Mouse (Mus musculus) forebrain, embryonic 16.5 days (tissue): Measurements from ENCODE around the gene Dlk1. TPM values are rescaled to one million over a fixed set of nuclear protein-coding genes. Genes with fewer than 3 reads are reported as not detected.

Source experiments
- ATAC-seq: fragments of 200-750 bp; cut with Nextera tagmentation; 2 replicates; pipeline ENCODE4 v1.8.0; 2017; ENCODE audit warnings: mild to moderate bottlenecking, moderate library complexity
- H3K27ac ChIP-seq: fragments of 300-500 bp; sonication (generic); 2 replicates; pipeline ENCODE4 v1.5.1; 2014; ENCODE audit warnings: low read length, control low read depth
- H3K27me3 ChIP-seq: fragments of 300-500 bp; sonication (generic); replicated peaks from 2 replicates; pipeline ENCODE4 v1.6.1; 2014; ENCODE audit warnings: low read length; ENCODE audit not compliant: control insufficient read depth, insufficient read depth
- H3K36me3 ChIP-seq: fragments of 300-500 bp; sonication (generic); 2 replicates; pipeline ENCODE4 v1.6.1; 2014; ENCODE audit not compliant: control insufficient read depth, insufficient read depth
- H3K4me1 ChIP-seq: fragments of 300-500 bp; sonication (generic); replicated peaks from 2 replicates; pipeline ENCODE4 v1.6.1; 2014; ENCODE audit warnings: low read length; ENCODE audit not compliant: control insufficient read depth, insufficient read depth
- H3K4me2 ChIP-seq: fragments of 300-500 bp; sonication (generic); 2 replicates; pipeline ENCODE4 v1.6.1; 2014; ENCODE audit warnings: mild to moderate bottlenecking, low read length, control low read depth
- H3K4me3 ChIP-seq: fragments of 300-500 bp; sonication (generic); replicated peaks from 2 replicates; pipeline ENCODE4 v1.5.1; 2014; ENCODE audit warnings: mild to moderate bottlenecking, low read length, control low read depth
- H3K9ac ChIP-seq: fragments of 300-500 bp; sonication (generic); replicated peaks from 2 replicates; pipeline ENCODE4 v1.6.1; 2014; ENCODE audit warnings: low read depth, low read length, control low read depth
- H3K9me3 ChIP-seq: fragments of 300-500 bp; sonication (generic); 2 replicates; pipeline ENCODE4 v1.6.1; 2016; ENCODE audit warnings: low read length; ENCODE audit not compliant: control insufficient read depth
- WGBS: fragments of 180-500 bp; shearing (Covaris S2); extraction: QIAGEN DNeasy Blood & Tissue Kit; methylation state at CpG from one replicate; pipeline ENCODE4 v1.1.7; 2014; 5-methylcytosine and 5-hydroxymethylcytosine counted together
- polyA plus RNA-seq: library from polyadenylated mRNA; unstranded; fragments of >200 nt; fragmentation: Nextera tagmentation; extraction: Ambion mirVana; gene quantifications from 2 replicates; pipeline ENCODE4 v1.2.1, GENCODE M21; 2015

Dlk1 gene
- polyA plus RNA-seq, 1 experiment from 2014 or later = 34.2 TPM

DNA sequence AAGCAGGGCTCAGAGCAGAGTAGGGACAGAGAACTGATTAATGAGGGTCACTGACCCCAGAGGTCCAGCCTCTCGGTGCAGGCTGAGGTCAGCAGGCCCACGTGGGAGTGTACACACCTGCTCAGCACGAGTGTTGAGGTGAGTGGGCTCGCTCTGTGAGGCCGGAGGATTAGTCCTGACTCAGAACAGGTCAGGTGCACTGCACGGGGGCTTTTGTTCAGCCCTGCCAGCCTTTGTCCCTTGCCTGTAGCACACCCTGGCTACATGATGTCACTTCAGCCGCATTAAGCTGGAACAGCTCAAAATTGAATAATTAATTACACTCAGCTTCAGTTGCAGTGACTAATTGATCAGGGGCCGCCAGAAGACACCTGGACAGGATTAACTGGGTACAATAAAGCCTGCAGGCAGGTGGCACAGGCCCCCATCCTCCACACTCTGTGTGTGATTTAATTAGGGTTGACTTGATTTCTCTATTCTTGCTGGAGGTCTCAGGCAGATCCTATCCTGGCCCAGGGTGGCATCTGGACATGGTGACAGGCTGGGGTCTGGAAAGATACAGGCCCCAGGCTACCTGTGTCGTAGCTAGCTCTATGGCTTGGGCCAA is 57.0 kb downstream of the Dlk1 start:
- H3K36me3 ChIP-seq = no peaks in the 10 kb centered on the region
- no peak overlapping the region for H3K27ac ChIP-seq

DNA sequence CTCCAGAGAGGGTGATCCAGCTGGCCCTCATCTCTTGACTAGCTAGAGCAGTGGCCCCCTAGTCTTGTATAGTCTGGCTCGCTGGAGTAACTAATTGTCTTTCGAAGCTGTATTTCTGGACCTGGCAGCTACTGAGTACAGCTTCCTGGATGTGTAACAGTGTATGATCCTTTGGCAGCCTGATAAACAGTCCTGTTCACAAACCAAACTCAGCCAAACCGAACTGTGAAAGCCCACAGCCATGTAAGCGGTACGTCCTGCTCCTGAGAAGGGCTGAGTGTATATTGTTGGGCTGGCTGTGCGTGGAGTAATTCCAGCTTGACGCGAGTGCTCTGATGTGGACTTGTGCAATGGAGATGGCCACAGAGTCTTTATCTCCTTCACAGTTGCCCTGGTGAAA is 57.6 kb downstream of the Dlk1 start:
- no peak overlapping the region for H3K27ac ChIP-seq
- H3K9ac ChIP-seq = no peak overlapping the region
- H3K4me2 ChIP-seq = no peak overlapping the region
- WGBS = 50% methylated on average over 8 of the region's 8 CpGs
- peaks cover 6% of the 10 kb centered on the region for H3K27me3 ChIP-seq
- no peak for ATAC-seq
- no peak overlapping the region for H3K4me3 ChIP-seq
- no peaks in the 10 kb centered on the region for H3K9me3 ChIP-seq
- H3K4me1 ChIP-seq = peaks cover 31% of the 10 kb centered on the region
- H3K36me3 ChIP-seq = no peaks in the 10 kb centered on the region

More for the DNA sequence above, 57.0 kb downstream of the Dlk1 start:
- Histone ChIP-seq H3K9ac (no peak overlapping the region), H3K9me3 (no peaks in the 10 kb centered on the region), H3K4me1 (peaks cover 31% of the 10 kb centered on the region), H3K4me3 (no peak overlapping the region), H3K27me3 (peaks cover 6% of the 10 kb centered on the region), H3K4me2 (no peak overlapping the region)
- WGBS = 7% methylated on average over 9 of the region's 9 CpGs
- ATAC-seq = peak; percentile 43; the same call in 1 of the 2 replicates

DNA sequence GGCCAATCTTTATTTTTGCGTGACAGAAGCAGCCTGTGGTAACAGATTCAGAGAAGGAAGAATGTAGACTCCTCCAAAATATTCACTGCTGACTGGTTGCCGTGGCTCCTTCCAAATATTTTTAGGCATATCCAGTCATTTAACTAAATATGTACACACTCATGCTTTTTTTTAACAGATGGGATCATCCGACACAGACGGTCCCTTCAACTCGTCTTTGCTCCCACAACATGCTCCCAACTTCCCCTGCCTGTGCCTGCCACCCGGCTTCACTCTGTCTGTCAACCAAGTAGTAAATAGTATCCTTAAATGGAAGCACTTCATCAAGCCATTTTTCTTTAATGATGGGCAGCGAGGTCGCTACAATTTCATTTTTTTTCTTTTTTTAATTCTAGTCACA is 58.8 kb downstream of the Dlk1 start:
- WGBS = 73% methylated on average over 8 of the region's 8 CpGs
- no peak overlapping the region for H3K27ac ChIP-seq
- peak; percentile 49; the same call in 1 of the 2 replicates for ATAC-seq
- H3K4me2 ChIP-seq = no peak overlapping the region
- peaks cover 6% of the 10 kb centered on the region for H3K27me3 ChIP-seq
- no peaks in the 10 kb centered on the region for H3K36me3 ChIP-seq
- H3K4me3 ChIP-seq = no peak overlapping the region
- no peaks in the 10 kb centered on the region for H3K9me3 ChIP-seq
- peaks cover 31% of the 10 kb centered on the region for H3K4me1 ChIP-seq
- no peak overlapping the region for H3K9ac ChIP-seq

DNA sequence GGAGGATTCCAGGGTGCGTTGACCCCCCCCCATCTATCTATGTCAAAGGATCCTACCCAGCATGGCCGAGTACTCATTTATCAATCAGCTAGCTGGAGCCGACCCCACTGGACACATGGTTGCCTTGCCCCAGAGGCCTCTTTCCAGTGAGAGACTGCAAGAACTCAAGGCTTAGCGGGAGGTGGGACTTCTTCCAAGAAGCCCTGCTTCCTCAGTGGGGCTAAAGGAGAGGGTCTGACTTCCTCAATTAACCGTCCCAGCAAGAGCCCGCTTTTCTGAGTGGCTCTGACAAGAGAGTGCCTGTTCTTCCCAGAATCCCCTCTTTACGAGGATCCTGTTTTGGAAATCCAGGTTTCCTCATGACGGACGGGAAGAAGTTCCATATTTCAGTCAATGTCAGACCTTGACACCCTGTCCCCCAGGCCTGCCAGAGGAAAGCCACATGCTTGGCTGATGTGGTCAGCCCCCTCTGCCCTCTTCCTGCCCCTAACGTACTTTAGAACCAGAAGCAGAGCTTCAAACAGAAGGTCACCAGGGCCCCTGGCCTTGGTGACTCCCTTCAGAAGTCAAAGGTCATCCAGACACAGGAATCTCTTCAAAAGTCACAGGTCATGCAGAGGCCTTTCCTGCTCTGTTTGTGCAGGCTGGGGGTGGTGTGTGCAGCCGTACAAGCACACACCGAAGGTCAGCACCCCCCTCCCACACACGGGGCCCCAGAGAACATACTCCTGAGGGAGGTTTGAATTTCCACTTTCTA is 59.7 kb downstream of the Dlk1 start:
- Histone ChIP-seq H3K4me2 (no peak overlapping the region), H3K27ac (no peak overlapping the region), H3K36me3 (no peaks in the 10 kb centered on the region), H3K9me3 (no peaks in the 10 kb centered on the region), H3K4me3 (no peak overlapping the region), H3K4me1 (peaks cover 31% of the 10 kb centered on the region), H3K9ac (no peak overlapping the region), H3K27me3 (peaks cover 2% of the 10 kb centered on the region)
- no peak for ATAC-seq
- WGBS = 56% methylated on average over 13 of the region's 13 CpGs

Other genes with a start within 250 kb of the Dlk1 start
- gene Rtl1, start 147.5 kb downstream of the Dlk1 start, polyA plus RNA-seq = 0.72 and 1.2 TPM in 2 replicates